Comparison of ENCODE assay signal across 12 mouse cellular contexts in genomic region chr9:46482859-46483443, GRCm38 (mm10).
DNase-seq lines count a peak whose midpoint lies in the region; ATAC-seq lines count a peak whose summit lies in the region.
"Had no signal": no experiment of that assay in that cellular context is flagged by ENCODE, and none has a peak within 500 bp of the region (broad histone marks: within the 10 kb centered on the region; RNA-seq: fewer than 3 reads in every experiment).

No protein-coding gene starts in this region.

- H3K27me3 ChIP-seq in hindbrain, embryonic 14.5 days (ENCODE audit: control insufficient read depth, insufficient read depth, low read length) = 0 out of 2 replicates have a peak, but pooled peaks cover 3% of the 10 kb centered on the region
- 0 out of 2 replicates have a peak, but pooled peaks cover 4% of the 10 kb centered on the region for H3K27me3 ChIP-seq in neural tube, embryonic 13.5 days
- H3K27me3 ChIP-seq: embryonic facial prominence, embryonic 12.5 days; liver, embryonic 13.5 days; stomach, embryonic 15.5 days had no signal

- H3K4me1 ChIP-seq in hindbrain, embryonic 14.5 days (replicated peaks; ENCODE audit: control insufficient read depth, insufficient read depth, low read length) = peaks cover 25% of the 10 kb centered on the region
- H3K4me1 ChIP-seq in neural tube, embryonic 13.5 days (replicated peaks) = peaks cover 34% of the 10 kb centered on the region
- H3K4me1 ChIP-seq: stomach, embryonic 15.5 days had no signal

- no peaks in the 10 kb centered on the region for H3K9me3 ChIP-seq in hindbrain, embryonic 14.5 days (ENCODE audit: control insufficient read depth, low read length)
- H3K9me3 ChIP-seq in neural tube, embryonic 13.5 days = no peaks in the 10 kb centered on the region
- H3K9me3 ChIP-seq: embryonic facial prominence, embryonic 12.5 days; liver, embryonic 13.5 days; stomach, embryonic 15.5 days had no signal

- no peak for ATAC-seq in hindbrain, embryonic 14.5 days (ENCODE audit: low FRiP score)
- peak; percentile 27; the same call in 1 of the 2 replicates for ATAC-seq in neural tube, embryonic 13.5 days (ENCODE audit: low read depth)
- ATAC-seq in erythroblast, adult 5-6 weeks (replicated peaks; ENCODE audit: low FRiP score, poor library complexity, severe bottlenecking) = no peak

- DNase-seq in embryo, embryonic 10 days (ENCODE audit: low spot score) = peak; percentile 44
- no peak for DNase-seq in embryo, embryonic 9.5 days (ENCODE audit: extremely low spot score)
- peak; percentile 60 for DNase-seq in embryo, embryonic 10.5 days (ENCODE audit: low spot score)
- DNase-seq in hindbrain, embryonic 14.5 days (ENCODE audit: low spot score) = no peak
- DNase-seq in layer of hippocampus, postnatal 36 days = no peak
- DNase-seq in left cerebral cortex, adult 9 months (ENCODE audit: low spot score in 2 of 2) = no peak
- DNase-seq: gastrocnemius, postnatal 10 days; liver, embryonic 13.5 days had no signal

- H3K4me2 ChIP-seq in hindbrain, embryonic 14.5 days (replicated peaks) = no peak overlapping the region
- H3K4me2 ChIP-seq in neural tube, embryonic 13.5 days = no peak overlapping the region
- H3K4me2 ChIP-seq: embryonic facial prominence, embryonic 12.5 days; liver, embryonic 13.5 days; stomach, embryonic 15.5 days had no signal

- 0 out of 2 replicates have a peak overlapping the region, but pooled peaks have one; percentile 23 for H3K27ac ChIP-seq in hindbrain, embryonic 14.5 days
- H3K27ac ChIP-seq in neural tube, embryonic 13.5 days (replicated peaks) = no peak overlapping the region
- H3K27ac ChIP-seq: embryonic facial prominence, embryonic 12.5 days; liver, embryonic 13.5 days; stomach, embryonic 15.5 days had no signal

- 18% methylated on average over 5 of the region's 5 CpGs for WGBS in hindbrain, embryonic 14.5 days
- WGBS in neural tube, embryonic 13.5 days = 31% methylated on average over 5 of the region's 5 CpGs

- 0 out of 2 replicates have a peak overlapping the region, but pooled peaks have one; percentile 7 for H3K9ac ChIP-seq in hindbrain, embryonic 14.5 days
- H3K9ac ChIP-seq in neural tube, embryonic 13.5 days = no peak overlapping the region
- H3K9ac ChIP-seq: embryonic facial prominence, embryonic 12.5 days; liver, embryonic 13.5 days; stomach, embryonic 15.5 days had no signal

- H3K4me3 ChIP-seq in hindbrain, embryonic 14.5 days (replicated peaks; ENCODE audit: low read length) = no peak overlapping the region
- H3K4me3 ChIP-seq in neural tube, embryonic 13.5 days = no peak overlapping the region
- H3K4me3 ChIP-seq: embryonic facial prominence, embryonic 12.5 days; liver, embryonic 13.5 days; stomach, embryonic 15.5 days had no signal

- H3K36me3 ChIP-seq in hindbrain, embryonic 14.5 days (replicated peaks; ENCODE audit: control insufficient read depth, insufficient read depth) = no peaks in the 10 kb centered on the region
- H3K36me3 ChIP-seq in neural tube, embryonic 13.5 days = no peaks in the 10 kb centered on the region
- H3K36me3 ChIP-seq: embryonic facial prominence, embryonic 12.5 days; liver, embryonic 13.5 days; stomach, embryonic 15.5 days had no signal

Comparison
In these comparisons a context has a peak if more than half of its experiments do, and no peak if none do; other contexts are left out.
1. DNase-seq: peak in embryo, embryonic 10 days (single experiment) and embryo, embryonic 10.5 days (single experiment); none in embryo, embryonic 9.5 days (single experiment), hindbrain, embryonic 14.5 days (single experiment), layer of hippocampus, postnatal 36 days (0 of 2) and left cerebral cortex, adult 9 months (0 of 2).